Mouse (Mus musculus): ENCODE measurements around the gene Hoxb8. TPM values are rescaled to one million over a fixed set of nuclear protein-coding genes. Genes with fewer than 3 reads are reported as not detected.

Gene Hoxb8
- polyA plus RNA-seq, 1 experiment from 2014 or later, result 1.0 TPM

GRCm38 (mm10) chr11:96289293-96289692, 7.6 kb downstream of the Hoxb8 start:
- Histone ChIP-seq H3K27ac (ENCODE audit: low read depth, low read length) (no peak overlapping the region), H3K4me3 (ENCODE audit: low read depth, low read length) (no peak overlapping the region), H3K27me3 (replicated peaks; ENCODE audit: control insufficient read depth, insufficient read depth, low read length) (peaks cover 67% of the 10 kb centered on the region)

DNA sequence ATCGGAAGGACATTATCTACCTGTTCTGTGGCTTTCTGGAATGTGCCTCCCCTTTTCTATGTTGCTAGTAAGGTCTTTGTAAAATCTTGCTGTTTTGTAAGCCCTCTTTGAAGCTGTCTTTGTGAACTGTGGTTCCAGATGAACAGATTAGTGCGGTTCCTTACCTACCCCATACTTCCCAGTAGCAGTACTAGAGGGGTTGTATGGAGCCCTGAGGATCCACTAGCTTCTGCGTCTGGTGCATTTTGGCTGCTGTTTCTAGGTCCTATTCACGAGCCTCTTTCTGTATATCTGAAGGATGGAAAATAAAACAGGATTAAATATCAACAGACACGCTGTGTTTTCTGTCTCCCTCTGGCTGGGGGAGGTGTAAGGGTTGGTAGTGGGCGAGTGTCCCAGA, 8.1 kb downstream of the Hoxb8 start:
- 38% methylated on average over 6 of the region's 6 CpGs for WGBS
- Histone ChIP-seq H3K27ac (ENCODE audit: low read depth, low read length) (no peak overlapping the region), H3K9me3 (ENCODE audit: control insufficient read depth) (no peaks in the 10 kb centered on the region), H3K4me3 (ENCODE audit: low read depth, low read length) (no peak overlapping the region), H3K27me3 (replicated peaks; ENCODE audit: control insufficient read depth, insufficient read depth, low read length) (peaks cover 69% of the 10 kb centered on the region), H3K9ac (ENCODE audit: low read depth, low read length) (no peak overlapping the region), H3K4me2 (replicated peaks; ENCODE audit: low read depth) (no peak overlapping the region), H3K4me1 (replicated peaks; ENCODE audit: control insufficient read depth, insufficient read depth, low read length) (no peaks in the 10 kb centered on the region), H3K36me3 (ENCODE audit: control insufficient read depth, insufficient read depth) (no peaks in the 10 kb centered on the region)
- ATAC-seq, result no peak
- no peak for TF ChIP-seq CTCF (IDR thresholded peaks at IDR 0.05; ENCODE audit: low read depth)

More at GRCm38 (mm10) chr11:96289293-96289692, 7.6 kb downstream of the Hoxb8 start:
- 43% methylated on average over 21 of the region's 21 CpGs for WGBS
- H3K9me3 ChIP-seq (ENCODE audit: control insufficient read depth), result no peaks in the 10 kb centered on the region
- no peak for ATAC-seq
- H3K4me2 ChIP-seq (replicated peaks; ENCODE audit: low read depth), result no peak overlapping the region
- H3K36me3 ChIP-seq (ENCODE audit: control insufficient read depth, insufficient read depth), result no peaks in the 10 kb centered on the region
- H3K9ac ChIP-seq (ENCODE audit: low read depth, low read length), result no peak overlapping the region
- no peaks in the 10 kb centered on the region for H3K4me1 ChIP-seq (replicated peaks; ENCODE audit: control insufficient read depth, insufficient read depth, low read length)
- TF ChIP-seq CTCF (IDR thresholded peaks at IDR 0.05; ENCODE audit: low read depth), result no peak

GRCm38 (mm10) chr11:96290705-96291355, 9.1 kb downstream of the Hoxb8 start:
- no peak overlapping the region for H3K4me2 ChIP-seq (replicated peaks; ENCODE audit: low read depth)
- H3K4me3 ChIP-seq (ENCODE audit: low read depth, low read length), result no peak overlapping the region

DNA sequence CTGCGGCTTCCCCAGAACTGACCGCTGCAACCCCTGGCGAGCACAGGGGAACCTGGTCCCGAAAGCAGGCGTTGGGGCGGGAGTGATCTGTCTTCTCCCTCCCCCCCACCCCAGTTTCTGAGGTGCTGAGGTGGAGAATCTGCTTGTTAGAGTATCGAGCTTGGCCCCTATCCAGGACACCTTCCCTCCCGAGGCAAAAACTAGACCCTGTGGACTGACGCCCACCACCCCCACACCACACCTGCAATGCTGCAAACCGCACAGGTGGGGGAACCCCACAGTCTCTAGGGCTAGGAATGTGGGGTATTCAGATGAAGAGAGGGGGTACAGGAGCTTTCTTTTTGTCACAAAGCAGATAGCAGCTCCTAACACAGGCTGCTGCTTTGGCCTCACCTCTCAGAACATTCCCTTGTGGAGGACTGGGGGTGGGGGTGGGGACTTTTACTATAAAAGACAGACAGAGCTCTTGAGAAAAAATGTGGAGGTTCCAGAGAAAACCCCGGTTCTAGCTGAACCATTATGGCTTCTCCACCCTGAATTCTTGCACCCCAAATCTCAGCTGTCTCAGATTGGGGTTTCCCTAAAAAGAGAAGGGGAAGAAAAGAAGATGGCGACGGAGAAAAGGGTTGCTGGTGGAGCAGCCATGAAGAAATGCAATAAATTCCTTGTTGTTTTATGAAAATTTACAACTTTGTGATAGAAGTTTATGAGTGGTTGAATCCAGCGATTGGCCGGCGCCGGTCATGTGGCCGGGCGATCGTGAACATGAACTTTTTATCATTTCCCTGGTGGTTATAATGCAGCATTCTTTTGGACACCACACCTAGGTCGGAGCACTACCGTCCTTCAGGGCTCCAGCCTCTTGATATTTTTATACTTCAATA, 10.2 kb downstream of the Hoxb8 start, which contains the start of gene Hoxb6:
Gene Hoxb6 (plus strand): TSS at position 796 of the 884 bp plus-strand sequence.
- no peak for TF ChIP-seq CTCF (IDR thresholded peaks at IDR 0.05; ENCODE audit: low read depth)
- Histone ChIP-seq H3K27me3 (replicated peaks; ENCODE audit: control insufficient read depth, insufficient read depth, low read length) (peaks cover 75% of the 10 kb centered on the region), H3K9me3 (ENCODE audit: control insufficient read depth) (no peaks in the 10 kb centered on the region), H3K4me3 (ENCODE audit: low read depth, low read length) (peak within 1 kb of the TSS; percentile 46), H3K4me2 (replicated peaks; ENCODE audit: low read depth) (peak within 1 kb of the TSS; percentile 63), H3K27ac (ENCODE audit: low read depth, low read length) (peak within 1 kb of the TSS; percentile 78), H3K9ac (ENCODE audit: low read depth, low read length) (peak within 1 kb of the TSS; percentile 51), H3K36me3 (ENCODE audit: control insufficient read depth, insufficient read depth) (no peaks in the 10 kb centered on the region), H3K4me1 (replicated peaks; ENCODE audit: control insufficient read depth, insufficient read depth, low read length) (no peaks in the 10 kb centered on the region)
- ATAC-seq, result no peak
- WGBS, result 9% methylated on average over 22 of the region's 22 CpGs

More at GRCm38 (mm10) chr11:96290705-96291355, 9.1 kb downstream of the Hoxb8 start:
- Histone ChIP-seq H3K27ac (ENCODE audit: low read depth, low read length) (no peak overlapping the region), H3K27me3 (replicated peaks; ENCODE audit: control insufficient read depth, insufficient read depth, low read length) (peaks cover 77% of the 10 kb centered on the region), H3K4me1 (replicated peaks; ENCODE audit: control insufficient read depth, insufficient read depth, low read length) (no peaks in the 10 kb centered on the region), H3K36me3 (ENCODE audit: control insufficient read depth, insufficient read depth) (no peaks in the 10 kb centered on the region), H3K9me3 (ENCODE audit: control insufficient read depth) (no peaks in the 10 kb centered on the region), H3K9ac (ENCODE audit: low read depth, low read length) (no peak overlapping the region)
- WGBS, result 32% methylated on average over 17 of the region's 17 CpGs
- no peak for ATAC-seq
- TF ChIP-seq CTCF (IDR thresholded peaks at IDR 0.05; ENCODE audit: low read depth), result no peak

DNA sequence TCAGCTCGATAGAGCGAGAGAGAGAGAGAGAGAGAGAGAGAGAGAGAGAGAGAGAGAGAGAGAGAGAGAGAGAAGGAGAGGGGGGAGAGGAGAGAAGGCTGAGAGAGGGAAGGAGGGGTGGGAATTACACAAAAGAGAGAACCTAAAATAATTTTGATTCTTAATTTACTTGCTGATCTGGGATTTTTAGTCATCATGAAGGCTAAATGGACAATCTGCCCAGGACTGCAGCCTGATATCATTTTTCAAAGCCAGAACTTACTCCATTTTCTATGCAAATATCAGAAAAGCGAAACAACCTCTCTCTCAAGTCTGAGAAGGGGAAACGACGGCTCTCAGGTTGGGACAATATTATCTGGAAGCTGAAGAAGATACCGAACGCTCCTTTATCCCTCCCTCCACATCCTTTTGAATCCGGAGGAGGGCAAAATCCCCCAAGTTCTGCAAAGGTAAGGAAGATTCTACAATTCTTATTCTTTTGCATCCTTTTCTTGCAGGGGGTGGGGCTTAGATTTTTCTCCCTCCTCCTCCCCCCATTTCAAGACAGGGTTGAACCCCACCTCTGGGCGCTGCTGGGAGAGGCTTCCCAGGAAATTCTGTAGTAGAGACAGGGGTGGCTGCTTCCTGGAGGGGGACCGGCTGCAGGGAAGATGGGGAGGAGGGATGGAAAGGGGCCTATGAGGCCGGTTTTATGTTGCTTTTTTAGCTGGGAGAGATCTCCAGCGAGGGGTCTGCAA, 11.0 kb downstream of the Hoxb8 start:
- ATAC-seq, result no peak
- 8% methylated on average over 12 of the region's 12 CpGs for WGBS
- Histone ChIP-seq H3K36me3 (ENCODE audit: control insufficient read depth, insufficient read depth) (no peaks in the 10 kb centered on the region), H3K27me3 (replicated peaks; ENCODE audit: control insufficient read depth, insufficient read depth, low read length) (peaks cover 75% of the 10 kb centered on the region), H3K9ac (ENCODE audit: low read depth, low read length) (peak overlapping the region; percentile 51), H3K4me1 (replicated peaks; ENCODE audit: control insufficient read depth, insufficient read depth, low read length) (no peaks in the 10 kb centered on the region), H3K4me2 (replicated peaks; ENCODE audit: low read depth) (peak overlapping the region; percentile 63), H3K4me3 (ENCODE audit: low read depth, low read length) (peak overlapping the region; percentile 46), H3K9me3 (ENCODE audit: control insufficient read depth) (no peaks in the 10 kb centered on the region), H3K27ac (ENCODE audit: low read depth, low read length) (peak overlapping the region; percentile 70)
- no peak for TF ChIP-seq CTCF (IDR thresholded peaks at IDR 0.05; ENCODE audit: low read depth)

Data from intestine, postnatal 0 days (tissue).